Mouse (Mus musculus) ES-E14 (cell line): ENCODE results near the gene Zfp185.

Source experiments
- HCFC1 ChIP-seq: IDR thresholded peaks from 2 replicates; pipeline ENCODE4 v1.6.1; 2012; ENCODE audit warnings: low read length, inconsistent platforms, borderline replicate concordance; ENCODE audit not compliant: insufficient read depth
- MAFK ChIP-seq: IDR thresholded peaks from 2 replicates; pipeline ENCODE4 v1.6.1; 2014; ENCODE audit warnings: mild to moderate bottlenecking, low read depth, low read length, inconsistent platforms; ENCODE audit not compliant: insufficient read depth
- ZC3H11A ChIP-seq: IDR thresholded peaks from 2 replicates; pipeline ENCODE4 v1.6.1; 2012; ENCODE audit warnings: low read depth, mild to moderate bottlenecking, inconsistent platforms, low read length, borderline replicate concordance

DNA sequence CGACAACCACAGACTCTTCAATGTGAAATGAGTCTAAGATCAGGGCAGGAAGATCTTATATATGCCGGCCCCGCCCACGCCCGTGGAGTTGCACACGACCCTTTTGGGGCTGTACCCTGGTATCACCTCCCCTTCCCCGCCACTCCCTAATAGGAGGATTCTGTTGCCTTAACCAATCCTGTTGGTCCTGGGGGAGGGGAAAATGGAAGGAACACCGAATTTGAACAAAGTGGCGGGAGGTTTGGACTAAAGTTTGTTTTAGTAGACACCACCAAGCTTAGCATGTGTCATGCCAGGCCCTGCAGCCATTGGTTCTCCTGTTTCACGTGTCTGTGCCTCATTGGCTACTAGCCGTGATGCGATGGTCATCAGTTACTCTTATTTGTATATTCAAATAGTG is 52.5 kb downstream of the Zfp185 start:
- TF ChIP-seq MAFK: no peak
- no peak for TF ChIP-seq ZC3H11A
- no peak for TF ChIP-seq HCFC1
